Mouse (Mus musculus) c-Kit-negative CD71-positive TER-119-positive erythroid progenitor cells, embryonic 14.5 days (primary cell): ENCODE data around the gene Rplp0.
"Not testable (repeated sequence)": the region's sequence is repeated elsewhere in the genome, so short reads cannot be mapped to it uniquely, and the experiment has no call there.

Experiments
- DNase-seq: peaks from one replicate; pipeline ENCODE4 v3.0.0-alpha.2; 2013; ENCODE audit warnings: low read depth, low spot score

The Rplp0 gene

DNA sequence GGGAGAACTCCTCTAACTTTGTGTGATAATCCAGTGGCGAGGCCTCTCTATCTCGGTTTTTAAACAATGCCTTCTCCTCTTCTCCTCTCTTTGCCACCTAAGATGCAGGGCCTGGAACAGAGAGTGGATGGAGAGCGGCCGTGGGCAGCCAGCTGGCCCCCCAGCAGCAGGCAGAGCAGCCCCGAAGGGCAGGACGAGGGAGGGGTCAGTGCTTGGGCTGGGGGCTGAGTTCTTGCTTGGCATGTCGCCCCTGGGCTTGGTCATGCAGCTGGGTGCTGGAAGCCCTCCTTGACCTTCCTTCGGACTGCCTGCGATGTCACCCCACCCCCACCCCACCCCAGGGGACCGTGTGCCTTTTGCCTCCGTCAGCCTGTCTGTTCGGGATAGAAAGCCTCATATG, 7.9 kb upstream of the Rplp0 start:
- DNase-seq: no peak

DNA sequence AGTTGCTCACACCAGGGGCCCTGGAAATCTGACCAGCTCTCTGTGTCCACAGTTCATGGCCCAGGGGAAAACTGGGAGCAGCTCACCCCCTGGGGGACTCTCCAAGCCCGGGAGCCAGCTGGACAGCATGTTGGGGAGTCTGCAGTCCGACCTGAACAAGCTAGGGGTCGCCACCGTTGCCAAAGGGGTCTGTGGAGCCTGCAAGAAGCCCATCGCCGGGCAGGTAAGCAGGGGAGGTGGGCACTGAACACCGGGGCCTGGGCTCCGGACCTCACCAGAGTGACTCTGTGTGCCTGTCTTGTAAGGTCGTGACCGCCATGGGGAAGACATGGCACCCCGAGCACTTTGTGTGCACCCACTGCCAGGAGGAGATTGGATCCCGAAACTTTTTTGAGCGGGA, 7.5 kb upstream of the Rplp0 start:
- DNase-seq: no peak

DNA sequence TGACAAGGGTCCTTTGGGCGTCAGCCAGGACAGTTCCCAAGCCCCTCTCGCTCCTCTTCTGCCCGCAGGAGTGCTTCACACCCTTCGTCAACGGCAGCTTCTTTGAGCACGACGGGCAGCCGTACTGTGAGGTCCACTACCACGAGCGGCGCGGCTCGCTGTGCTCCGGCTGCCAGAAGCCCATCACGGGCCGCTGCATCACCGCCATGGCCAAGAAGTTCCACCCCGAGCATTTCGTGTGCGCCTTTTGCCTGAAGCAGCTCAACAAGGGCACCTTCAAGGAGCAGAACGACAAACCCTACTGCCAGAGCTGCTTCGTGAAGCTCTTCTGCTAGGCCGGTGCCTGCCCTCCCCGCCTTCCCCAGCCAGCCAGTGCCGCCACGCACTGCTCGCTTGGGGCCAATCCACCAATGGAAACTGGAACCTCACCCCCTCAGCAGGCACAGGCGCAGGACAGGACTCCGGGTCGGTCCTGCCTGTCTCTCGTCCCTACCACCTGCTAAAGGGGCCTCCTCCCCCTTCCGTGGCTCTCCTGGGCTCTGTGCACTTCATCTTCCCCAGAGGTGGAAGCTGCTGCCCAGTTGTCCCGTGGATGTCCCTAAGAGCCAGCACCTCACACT, 5.4 kb upstream of the Rplp0 start:
- DNase-seq: no peak

DNA sequence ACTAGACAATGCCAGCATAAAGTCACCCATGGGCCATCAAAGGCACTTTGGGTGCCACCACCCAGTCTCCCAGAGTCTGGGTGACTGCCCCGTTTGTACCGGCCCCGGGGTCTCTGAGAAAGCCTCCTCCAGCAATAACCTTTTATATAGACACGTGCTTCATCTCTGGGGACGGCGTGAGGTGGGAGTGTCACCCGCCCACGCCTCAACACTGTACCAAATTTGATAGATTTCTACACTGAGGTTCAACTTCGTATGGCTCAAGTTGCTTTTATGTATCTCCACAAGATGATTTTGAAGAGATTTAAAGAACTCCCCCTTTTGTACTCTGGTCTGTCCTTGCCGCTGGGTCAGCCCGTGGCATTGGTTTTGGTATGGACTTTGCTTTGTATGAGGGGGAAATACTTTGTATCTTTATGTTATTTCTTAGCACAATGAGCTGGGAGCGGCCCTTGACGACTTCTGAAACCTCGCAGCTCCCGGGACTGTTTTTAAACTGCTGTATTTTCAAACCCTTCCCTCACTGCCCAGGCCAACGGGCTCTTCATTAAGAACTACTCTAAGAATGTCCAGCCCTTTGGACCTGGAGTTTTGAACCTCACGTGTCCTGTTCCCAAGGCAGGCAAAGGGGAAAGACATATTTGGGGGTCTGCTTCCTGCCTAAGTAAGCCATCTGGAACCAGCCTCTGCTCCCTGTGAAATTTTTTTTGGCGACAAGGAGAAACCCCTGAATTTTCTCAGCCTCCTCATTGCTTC, 4.6 kb upstream of the Rplp0 start:
- DNase-seq: no peak

DNA sequence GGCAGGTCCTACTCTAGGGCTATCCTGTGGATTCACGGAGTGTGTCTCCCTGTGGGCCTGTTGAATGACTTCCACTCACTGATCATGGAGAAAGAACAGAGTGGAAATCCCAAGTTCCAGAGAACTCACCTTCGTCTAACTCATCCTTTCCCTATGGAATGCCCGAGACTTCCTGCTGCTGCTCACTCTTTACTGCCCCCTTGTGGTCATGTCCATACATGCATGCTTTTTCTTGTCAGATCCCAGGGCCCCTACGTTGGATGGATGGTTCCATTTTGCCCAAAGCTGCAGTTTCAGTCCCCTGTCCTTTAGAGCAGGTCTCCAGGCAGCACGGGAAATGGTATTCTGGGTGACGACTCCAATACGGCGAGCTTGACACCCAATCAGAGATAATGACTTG, 3.0 kb upstream of the Rplp0 start:
- peak; percentile 72 for DNase-seq

DNA sequence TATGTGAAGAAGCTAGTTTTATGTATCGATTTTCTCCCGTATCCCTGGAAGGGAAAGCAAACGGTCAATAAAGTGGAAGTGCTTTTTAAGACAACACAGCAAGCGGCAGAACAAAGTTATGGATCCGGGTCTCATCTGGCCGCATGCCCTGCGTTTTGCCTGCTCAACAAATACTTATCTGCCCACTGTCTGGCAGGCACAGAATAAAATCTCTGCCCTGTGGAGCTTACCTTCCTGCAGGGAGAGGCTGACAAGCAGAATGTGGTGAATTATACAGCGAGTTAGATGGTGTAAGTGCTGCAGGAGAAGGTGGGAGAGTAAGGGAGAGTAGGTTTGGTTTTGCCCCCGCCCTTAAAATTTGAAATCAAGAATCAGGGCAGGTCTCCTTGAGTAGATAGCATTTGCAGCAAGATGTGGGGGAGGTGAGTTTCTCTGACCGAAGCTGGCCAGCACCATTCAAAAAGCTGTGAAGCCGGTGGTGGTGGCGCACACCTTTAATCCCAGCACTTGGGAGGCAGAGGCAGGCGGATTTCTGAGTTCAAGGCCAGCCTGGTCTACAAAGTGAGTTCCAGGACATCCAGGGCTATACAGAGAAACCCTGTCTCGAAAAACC, 979 bp upstream of the Rplp0 start:
- DNase-seq: no peak

DNA sequence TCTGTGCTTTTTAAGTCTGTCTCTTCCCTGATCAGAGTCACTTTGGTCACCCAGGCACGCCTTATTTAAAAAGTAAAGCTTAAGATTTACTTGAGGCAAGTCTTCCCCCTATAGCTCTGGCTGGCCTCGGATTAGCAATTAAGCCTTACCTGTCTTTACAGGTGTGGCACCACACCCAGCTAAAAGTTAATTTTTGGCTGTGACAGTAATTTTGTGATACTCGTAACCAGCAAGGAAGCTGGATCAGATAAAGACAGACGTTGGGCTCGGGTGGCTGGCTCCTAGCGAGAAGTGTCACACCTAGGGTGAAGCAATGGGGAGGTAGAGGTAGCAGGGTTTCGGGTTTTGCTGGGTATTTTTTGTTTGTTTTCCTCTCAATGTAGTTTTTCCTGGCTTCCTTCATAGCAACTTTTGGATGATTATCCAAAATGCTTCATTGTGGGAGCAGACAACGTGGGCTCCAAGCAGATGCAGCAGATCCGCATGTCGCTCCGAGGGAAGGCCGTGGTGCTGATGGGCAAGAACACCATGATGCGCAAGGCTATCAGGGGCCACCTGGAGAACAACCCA, 1.2 kb downstream of the Rplp0 start:
- no peak for DNase-seq

DNA sequence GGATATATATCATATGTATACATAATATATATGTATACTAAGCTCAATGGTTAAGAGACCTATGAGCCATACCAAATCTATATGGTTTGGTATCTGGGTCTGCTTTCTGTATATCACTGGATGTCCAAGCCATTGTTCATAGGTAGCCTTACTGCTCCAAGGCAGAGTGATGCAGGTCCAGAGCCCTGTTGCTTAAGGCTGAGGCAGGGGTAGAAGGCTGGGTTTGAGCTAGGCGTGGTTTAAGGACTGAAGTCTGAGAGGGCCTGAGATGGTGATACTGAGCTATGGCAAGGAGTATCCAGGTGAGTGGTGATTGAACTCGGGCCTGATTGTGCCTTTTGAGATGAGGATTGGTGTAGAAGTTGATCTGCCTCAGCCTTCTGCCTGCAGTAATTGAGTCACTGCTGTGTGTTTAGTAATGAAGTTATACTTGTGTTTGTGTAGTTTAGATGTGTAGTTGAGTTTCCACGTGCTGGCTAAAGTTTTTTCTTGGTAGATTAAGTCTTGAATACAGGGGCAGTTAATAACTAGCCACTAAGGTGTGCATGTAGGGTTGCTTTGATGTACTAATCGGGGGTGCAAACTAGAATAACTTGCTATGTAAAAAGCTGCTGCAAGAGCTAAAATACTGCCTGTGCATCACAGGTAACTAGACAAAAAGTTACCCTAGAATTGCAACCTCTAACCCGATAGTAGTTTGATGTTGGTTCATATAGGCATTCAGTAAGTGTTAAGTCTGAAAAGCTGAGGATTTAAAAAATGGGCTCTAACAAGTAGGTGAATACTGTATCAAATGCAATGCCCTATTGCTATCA, 4.7 kb downstream of the Rplp0 start:
- no peak for DNase-seq

DNA sequence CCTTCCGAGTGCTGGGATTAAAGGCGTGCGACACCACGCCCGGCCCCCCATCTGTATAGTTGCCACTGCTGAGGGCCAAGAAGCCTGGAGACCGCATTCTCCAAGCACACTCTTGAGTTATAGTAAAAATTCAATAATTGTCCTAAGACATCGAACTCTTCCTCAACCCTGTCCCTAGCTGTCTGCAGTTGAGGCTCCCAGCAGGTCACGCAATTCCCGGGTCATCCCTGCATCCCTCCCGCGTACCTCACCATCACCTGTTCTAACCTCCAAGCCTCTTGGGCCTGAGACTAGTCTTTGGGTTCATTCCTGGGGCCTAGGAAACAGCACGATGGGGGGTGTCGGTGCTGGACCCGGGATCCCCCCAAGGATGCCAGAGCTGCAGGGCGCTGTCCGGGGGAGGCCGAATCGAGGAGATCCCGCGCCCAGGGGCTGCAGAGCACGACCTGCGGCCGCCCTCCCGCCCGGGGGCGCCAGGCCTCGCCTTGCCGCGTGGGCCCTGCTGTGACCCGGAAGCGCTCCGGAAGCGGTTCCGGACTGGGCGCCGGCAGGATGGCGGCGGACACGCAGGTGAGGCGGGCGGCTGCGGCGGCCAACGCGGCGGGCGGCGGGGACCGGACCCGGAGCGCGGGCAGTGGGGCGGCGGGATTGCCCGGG, 5.6 kb downstream of the Rplp0 start, which contains the start of gene Gcn1l1:
Gcn1l1 (plus strand) TSS at position 518 of the 657 bp plus-strand sequence.
- DNase-seq: no peak

DNA sequence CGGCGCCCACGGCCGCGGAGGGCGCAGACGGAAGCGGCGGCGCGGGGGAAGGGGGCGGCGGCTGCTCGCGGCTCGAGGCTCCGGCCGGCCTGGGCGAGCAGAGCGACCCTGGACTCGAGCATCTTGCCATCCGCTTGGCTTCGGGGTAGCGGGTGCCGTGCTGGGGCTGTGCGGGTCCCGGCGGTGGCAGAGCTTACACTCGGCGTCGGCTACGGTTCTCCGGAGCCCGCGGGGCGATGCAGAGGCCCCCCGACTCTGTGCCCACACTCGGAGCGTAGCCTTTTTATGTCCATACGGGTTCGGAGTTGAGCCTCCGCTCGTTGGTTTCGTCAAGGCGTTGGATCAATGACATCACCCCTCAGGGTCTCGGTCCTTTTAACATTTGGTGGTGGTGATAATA, 6.1 kb downstream of the Rplp0 start:
- no peak for DNase-seq

DNA sequence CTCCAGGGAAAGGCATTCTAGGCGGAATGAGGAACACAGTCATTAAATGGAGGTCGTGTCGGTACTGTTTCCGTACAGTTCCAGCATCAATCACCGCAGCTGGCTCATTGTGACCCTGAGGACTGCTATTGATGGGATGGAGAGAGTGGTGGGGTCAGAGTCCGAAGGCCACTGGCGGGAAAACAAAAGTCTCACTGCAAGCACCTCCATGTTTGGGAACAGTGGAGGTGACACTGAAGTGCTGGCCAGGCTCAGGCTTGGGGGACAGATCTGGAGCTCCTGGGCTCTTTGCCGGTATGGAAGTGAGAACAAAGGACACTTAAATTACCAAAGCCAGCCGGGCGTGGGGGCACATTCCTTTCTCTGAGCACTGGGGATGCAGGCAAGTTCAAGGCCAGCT, 9.4 kb downstream of the Rplp0 start:
- no peak for DNase-seq

DNA sequence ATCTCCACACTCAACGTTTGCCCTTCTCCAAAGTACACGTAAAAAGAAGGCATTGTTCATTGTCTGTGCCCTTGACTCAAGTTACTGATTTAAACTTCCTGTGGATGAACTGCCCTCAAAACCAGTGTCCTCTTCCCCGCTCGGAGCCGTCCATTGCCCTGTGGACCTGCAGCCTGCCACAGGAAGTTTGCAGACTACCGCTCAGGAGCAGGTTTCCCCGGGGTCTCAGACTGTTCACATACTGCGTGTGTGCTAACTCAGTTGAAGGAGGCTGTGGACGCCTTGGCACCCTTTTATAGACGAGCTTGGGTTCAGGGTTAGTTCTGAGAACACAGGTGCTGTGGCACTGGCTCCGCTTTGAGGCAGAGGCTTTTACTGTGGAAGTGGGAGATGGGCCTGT, 10.0 kb downstream of the Rplp0 start:
- no peak for DNase-seq

DNA sequence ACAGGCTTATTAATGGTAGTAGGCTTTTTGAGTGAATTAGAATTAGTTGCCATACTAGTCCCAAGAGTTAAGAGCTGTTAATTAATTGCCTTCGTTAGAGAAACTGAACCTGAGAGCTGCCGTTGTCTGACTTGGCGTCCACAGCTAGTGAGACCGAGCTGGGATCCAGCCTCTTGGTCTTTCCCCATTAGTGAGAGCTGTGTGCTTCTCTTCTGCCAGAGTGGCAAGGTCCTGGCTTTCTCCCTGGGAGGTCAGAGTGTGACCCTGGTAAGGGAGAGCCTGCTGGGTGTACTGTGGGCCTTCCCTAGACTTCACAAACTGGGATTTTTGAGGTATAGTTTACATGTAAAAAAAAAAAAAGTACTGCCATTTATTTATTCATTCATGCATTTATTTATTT, 10.5 kb downstream of the Rplp0 start:
- no peak for DNase-seq

DNA sequence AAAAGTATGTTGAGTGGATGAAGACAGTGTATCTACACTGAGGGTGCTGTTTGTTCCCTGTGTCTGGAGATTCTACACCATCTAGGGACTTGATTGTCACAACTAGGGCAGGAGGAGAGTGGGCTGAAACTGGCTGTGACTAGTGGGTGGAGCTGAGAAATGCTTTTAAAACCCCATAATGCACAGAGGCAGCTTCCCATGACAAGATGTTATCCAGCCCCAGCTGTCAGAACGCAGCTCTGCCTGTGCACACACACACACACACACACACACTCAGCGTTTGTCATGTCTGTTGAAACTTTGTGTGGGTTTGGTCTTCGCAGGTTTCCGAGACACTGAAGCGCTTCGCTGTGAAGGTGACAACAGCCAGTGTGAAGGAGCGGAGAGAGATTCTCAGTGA, 11.8 kb downstream of the Rplp0 start:
- DNase-seq: no peak

DNA sequence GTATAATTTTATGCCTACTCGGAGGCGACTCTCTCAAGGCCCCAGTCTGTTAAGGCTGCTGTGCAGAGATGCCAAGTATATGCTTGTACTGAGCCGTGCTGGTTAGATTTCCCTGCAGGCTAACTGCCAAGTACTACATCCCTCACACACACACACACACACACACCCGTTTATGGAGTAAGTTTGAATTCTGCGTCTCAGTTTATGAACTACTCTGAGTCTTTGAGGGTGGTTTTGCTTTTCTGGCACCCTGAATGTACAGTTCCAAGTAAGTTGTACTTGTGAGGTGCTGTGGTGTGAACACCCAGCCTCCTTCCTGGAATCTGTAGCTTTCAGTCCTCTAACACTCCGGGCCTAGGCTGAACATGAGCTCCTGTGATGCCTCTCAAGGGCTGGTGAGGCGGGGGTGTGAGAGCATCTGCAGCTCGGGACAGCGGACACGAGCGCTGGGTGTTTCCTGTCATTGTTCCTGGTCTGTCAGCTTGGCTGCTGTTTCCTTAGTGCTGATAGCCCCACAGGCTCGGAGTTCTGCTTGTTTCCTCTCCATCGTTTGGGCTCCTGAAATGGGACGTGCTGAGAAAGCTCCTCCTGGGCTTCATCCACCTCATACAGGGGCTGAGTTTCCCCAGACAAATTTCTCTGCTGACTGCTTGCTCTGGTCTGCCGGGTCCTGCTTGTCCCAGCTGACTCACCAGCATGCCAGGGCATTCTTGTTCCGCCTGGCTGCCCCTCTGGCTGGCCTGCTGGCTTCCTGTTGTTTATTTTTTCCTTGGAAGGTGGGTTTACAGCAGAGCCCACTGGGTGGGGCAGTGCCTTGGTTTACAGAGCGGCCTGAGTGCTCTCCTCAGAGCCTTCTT, 13.6 kb downstream of the Rplp0 start:
- DNase-seq: no peak

DNA sequence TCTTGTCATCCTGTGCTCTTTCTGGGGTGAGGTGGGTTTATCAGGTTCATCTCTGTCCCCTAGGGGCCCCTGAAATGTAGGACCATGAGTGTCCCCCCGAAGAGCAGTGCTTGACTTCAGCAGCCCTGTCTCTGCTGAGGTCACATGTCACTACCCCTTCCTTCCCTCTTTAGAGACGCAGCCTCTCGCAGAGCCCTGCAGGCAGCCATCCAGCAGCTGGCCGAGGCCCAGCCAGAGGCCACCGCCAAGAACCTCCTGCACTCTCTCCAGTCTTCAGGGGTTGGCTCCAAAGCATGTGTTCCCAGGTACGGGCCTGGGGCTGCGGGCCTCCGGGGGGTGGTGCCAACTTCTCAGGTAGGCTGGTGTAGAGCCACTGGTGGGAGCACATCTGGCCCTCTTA, 15.7 kb downstream of the Rplp0 start:
- no peak for DNase-seq

DNA sequence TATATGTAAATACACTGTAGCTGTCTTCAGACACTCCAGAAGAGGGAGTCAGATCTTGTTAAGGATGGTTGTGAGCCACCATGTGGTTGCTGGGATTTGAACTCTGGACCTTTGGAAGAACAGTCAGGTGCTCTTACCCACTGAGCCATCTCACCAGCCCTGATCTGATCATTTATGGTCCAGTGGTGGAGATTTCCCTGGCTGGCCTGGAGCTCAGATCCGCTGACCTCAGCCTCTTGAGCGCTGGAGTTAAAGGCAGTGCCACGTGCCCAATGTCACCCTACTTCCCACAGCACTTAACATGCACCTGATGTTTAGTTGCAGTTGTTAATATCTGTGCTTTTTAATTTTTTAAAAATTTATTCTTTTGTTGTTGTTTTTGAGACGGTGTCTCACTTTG, 18.4 kb downstream of the Rplp0 start:
- DNase-seq: not testable (repeated sequence)

DNA sequence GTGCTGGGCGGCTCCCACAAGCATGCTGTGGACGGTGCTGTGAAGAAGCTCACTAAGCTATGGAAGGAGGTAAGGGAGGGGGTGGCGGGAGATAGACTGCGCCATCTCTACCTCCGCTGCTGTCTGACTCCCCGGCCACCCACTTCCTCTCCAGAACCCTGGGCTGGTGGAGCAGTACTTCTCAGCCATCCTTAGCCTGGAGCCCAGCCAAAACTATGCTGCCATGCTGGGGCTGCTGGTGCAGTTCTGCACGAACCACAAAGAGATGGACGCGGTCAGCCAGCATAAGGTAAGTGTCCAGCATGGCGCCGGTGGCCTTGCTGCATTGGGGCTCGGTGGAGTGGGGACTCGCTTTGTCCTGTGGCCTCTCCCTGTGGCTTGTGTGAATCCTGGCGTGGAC, 19.7 kb downstream of the Rplp0 start:
- DNase-seq: no peak

DNA sequence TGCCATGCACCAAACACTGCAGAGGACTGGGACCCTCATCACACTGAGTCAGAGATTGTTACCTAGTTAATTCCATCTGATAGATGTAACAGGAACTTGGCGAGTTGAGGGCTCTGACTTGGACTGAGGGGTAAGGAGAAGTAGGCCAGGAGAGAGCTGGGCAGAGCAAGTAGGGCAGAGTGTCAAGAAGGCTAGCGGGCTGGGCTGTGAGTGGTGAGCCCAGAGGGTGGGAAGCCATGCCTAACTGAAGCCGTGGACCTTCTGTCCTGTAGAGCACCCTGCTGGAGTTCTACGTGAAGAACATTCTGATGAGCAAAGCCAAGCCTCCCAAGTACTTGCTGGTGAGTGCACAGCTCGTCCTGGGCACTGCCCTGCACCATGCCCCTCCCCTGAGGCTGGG, 20.1 kb downstream of the Rplp0 start:
- DNase-seq: no peak

DNA sequence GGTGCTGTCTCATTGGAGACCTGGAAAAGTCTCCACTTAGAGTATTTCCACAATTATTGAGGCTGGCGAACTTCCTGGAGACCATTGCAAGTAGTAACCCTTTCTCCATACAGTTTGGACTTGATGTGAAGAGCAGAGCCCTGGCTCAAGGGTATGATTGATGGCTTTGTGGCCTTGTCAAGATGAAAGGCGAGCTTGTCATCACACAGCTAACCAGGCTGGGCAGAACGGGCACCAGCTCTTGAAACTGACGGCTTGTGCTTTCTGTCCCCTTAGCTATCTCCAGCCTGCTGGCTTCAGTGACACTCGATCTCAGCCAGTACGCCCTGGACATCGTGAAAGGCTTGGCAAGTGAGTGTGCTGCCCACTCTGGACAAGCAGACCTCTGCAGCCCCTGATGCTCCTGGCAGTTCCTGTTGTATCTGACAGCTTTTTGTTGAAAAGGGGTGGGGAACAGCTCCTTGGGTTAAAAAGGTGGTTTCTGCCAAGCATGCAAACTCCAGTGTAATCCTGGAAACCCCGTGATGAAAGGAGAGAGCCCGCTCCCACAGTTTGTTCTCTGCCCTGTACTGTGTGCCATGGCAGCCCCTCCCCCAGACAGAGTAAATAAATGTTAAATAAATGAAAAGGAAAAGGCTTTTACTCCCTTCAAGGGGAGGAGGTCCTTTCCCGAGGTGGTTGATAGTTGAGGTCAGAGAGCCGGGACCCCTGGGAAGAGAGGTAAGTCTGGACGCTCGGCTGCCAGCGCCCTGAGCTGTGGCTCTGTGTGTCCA, 21.1 kb downstream of the Rplp0 start:
- DNase-seq: no peak
